Mouse (Mus musculus) intestine, postnatal 0 days (tissue): ENCODE data around the gene Slc22a28. TPM values are rescaled to one million over a fixed set of nuclear protein-coding genes. Genes with fewer than 3 reads are reported as not detected.
"Not testable (repeated sequence)": the region's sequence is repeated elsewhere in the genome, so short reads cannot be mapped to it uniquely, and the experiment has no call there.

Experiments used
- ATAC-seq: fragments of 200-750 bp; cut with Nextera tagmentation; 2 replicates; pipeline ENCODE4 v1.8.0; 2017; ENCODE audit warnings: mild to moderate bottlenecking, moderate TSS enrichment, moderate library complexity
- H3K27ac ChIP-seq: fragments of 300-500 bp; sonication (generic); 2 replicates; pipeline ENCODE4 v1.5.1; 2014; ENCODE audit warnings: mild to moderate bottlenecking, low read depth, low read length, moderate library complexity
- H3K27me3 ChIP-seq: fragments of 300-500 bp; sonication (generic); replicated peaks from 2 replicates; pipeline ENCODE4 v1.6.1; 2014; ENCODE audit warnings: low read length, mixed read lengths; ENCODE audit not compliant: control insufficient read depth, insufficient read depth
- H3K36me3 ChIP-seq: fragments of 300-500 bp; sonication (generic); 2 replicates; pipeline ENCODE4 v1.6.1; 2014; ENCODE audit warnings: mild to moderate bottlenecking, moderate library complexity; ENCODE audit not compliant: control insufficient read depth, insufficient read depth
- H3K4me1 ChIP-seq: fragments of 300-500 bp; sonication (generic); replicated peaks from 2 replicates; pipeline ENCODE4 v1.6.1; 2014; ENCODE audit warnings: antibody characterized with exemption, low read length, mixed read lengths; ENCODE audit not compliant: control insufficient read depth, insufficient read depth
- H3K4me2 ChIP-seq: fragments of 300-500 bp; sonication (generic); replicated peaks from 2 replicates; pipeline ENCODE4 v1.6.1; 2014; ENCODE audit warnings: low read depth, mild to moderate bottlenecking, moderate library complexity
- H3K4me3 ChIP-seq: fragments of 300-500 bp; sonication (generic); 2 replicates; pipeline ENCODE4 v1.5.1; 2014; ENCODE audit warnings: low read depth, low read length
- H3K9ac ChIP-seq: fragments of 300-500 bp; sonication (generic); 2 replicates; pipeline ENCODE4 v1.6.1; 2014; ENCODE audit warnings: mild to moderate bottlenecking, low read depth, low read length
- H3K9me3 ChIP-seq: fragments of 300-500 bp; sonication (generic); 2 replicates; pipeline ENCODE4 v1.6.1; 2016; ENCODE audit warnings: mixed run types; ENCODE audit not compliant: control insufficient read depth
- CTCF ChIP-seq: sonication (generic); IDR thresholded peaks from 2 replicates; pipeline ENCODE4 v1.5.1; 2016; ENCODE audit warnings: low read depth, mild to moderate bottlenecking, control low read depth, antibody characterized with exemption, moderate library complexity
- WGBS: fragments of 180-500 bp; shearing (Covaris S2); extraction: QIAGEN DNeasy Blood & Tissue Kit; methylation state at CpG from one replicate; pipeline ENCODE4 v1.1.7; 2014; 5-methylcytosine and 5-hydroxymethylcytosine counted together
- polyA plus RNA-seq: library from polyadenylated mRNA; unstranded; fragments of >200 nt; fragmentation: Nextera tagmentation; extraction: Ambion mirVana; gene quantifications from 2 replicates; pipeline ENCODE4 v1.2.1, GENCODE M21; 2015

Slc22a28 gene
- not detected in 2 replicates for polyA plus RNA-seq

DNA sequence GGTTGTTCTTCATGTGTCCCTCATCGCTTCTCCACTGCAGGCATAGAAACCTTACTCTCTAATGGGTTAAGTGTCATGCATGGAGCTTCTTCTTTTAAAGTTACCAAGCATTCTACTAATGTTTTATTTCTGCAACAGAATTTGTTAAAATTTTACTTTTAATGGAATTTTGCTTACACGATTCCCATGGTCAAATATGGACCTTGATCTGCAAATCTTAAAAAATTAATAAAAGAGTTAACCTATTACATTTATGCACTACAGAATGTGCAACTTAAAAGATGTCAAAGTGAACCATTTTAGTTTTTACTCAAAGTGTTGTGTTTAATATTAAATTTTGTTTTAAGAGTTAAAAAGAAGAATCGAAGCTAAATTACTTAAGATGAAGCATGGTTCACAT, at the start of gene Slc22a28:
TSS of gene Slc22a28 (minus strand) at position 102 of the 400 bp plus-strand sequence.
- not testable (repeated sequence) for H3K4me2 ChIP-seq, H3K27ac ChIP-seq, H3K4me1 ChIP-seq, H3K4me3 ChIP-seq, H3K36me3 ChIP-seq, H3K9ac ChIP-seq, H3K9me3 ChIP-seq, ATAC-seq, H3K27me3 ChIP-seq
- 89% methylated on average over 2 of the region's 3 CpGs for WGBS

DNA sequence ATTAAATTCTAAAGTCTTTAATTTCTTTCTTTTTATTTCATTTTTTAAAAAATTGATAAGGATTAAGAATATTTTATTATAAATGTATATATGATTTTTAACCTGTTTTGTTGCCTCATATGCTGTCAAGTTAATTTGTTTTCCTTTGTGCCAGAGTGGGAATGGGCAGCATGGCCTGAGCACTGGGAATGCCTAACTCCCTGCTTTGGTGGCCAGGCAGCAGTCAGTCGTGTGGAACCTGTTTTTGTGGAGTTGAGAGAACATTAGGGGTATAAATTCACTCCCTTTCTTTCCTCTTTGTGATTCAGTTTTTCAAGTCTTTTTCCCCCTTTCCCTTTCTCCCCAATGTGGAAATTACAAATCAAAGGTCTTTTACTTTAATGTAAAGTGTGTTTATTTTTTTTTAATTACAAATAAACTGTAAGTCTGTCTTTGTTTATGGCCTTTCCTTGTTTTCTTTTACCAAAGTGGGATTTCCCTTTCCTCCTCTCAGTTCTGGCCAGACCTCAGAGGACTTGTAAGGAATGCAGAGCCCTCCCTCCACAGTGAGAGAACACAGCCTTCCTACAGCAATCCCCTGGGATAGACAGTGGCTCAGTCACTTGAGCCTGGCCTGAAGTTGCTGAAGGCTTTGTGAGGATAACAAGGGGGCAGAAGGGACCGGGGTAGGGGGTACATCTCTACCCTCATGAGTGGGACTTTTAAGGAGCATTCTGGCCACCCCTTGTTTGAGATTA, 17.2 kb upstream of the Slc22a28 start:
- Histone ChIP-seq H3K4me3 (no peak overlapping the region), H3K27me3 (no peaks in the 10 kb centered on the region), H3K9ac (no peak overlapping the region), H3K4me2 (no peak overlapping the region), H3K9me3 (no peaks in the 10 kb centered on the region; the same call in 1 of the 2 replicates), H3K36me3 (no peaks in the 10 kb centered on the region), H3K4me1 (no peaks in the 10 kb centered on the region), H3K27ac (no peak overlapping the region)
- 59% methylated on average over 2 of the region's 2 CpGs for WGBS
- ATAC-seq: no peak
- no peak for TF ChIP-seq CTCF

DNA sequence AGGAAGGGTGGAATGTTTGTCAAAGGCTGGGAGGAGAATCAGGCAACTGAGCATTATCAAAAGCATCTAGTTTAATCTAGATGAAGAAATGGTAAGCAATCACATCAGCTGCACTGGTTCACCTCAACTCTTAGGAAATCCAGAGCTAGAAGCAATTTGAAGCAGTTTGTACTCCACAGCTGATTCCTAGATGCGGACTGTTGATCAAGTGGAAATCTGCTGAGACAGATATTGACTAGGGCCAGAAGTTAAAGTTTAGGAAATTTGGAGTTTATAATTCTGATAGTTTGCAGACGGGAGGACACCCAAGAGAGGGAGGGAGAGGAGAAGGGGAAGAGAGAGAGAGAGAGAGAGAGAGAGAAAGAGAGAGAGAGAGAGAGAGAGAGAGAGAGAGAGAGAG, 10.9 kb upstream of the Slc22a28 start:
- not testable (repeated sequence) for H3K27ac ChIP-seq, H3K9me3 ChIP-seq, H3K4me1 ChIP-seq, H3K27me3 ChIP-seq, H3K9ac ChIP-seq, H3K4me3 ChIP-seq, ATAC-seq, H3K36me3 ChIP-seq, H3K4me2 ChIP-seq
- WGBS: 79% methylated on average over 2 of the region's 2 CpGs

DNA sequence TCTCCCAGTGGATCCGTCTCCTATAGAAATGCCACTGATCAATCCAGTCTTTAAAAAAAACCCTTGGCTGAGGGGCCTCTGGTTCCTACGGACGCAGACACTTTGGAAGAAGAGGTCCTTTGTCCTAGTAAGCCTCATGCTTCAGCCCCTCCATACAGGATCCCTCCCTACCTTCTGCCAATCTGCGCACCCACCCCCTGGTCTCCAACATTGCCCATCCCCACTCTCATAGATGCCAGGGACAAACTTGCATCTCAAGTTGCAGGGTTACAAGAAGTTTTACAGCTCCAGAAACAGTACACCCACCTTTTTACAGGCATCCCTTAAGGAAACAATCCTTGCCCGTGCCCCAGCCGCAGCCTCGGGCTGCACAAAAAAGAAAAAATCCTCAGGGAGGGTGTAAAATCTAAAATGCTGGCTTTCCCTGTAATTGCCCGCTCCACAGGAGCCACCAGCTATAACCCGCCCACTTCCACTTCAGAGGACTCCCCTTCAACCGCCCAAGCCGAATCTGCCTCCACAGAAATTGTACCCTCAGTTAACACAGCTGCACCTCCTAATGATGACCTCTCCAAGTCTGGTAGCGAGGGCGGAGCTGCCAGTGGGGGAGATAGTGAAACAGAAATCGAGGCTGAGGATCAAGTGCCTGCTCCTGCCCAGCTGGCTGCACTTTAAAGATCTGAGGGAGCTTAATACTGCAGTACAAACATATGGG, 2.5 kb upstream of the Slc22a28 start:
- not testable (repeated sequence) for H3K27ac ChIP-seq, H3K4me1 ChIP-seq, ATAC-seq, H3K27me3 ChIP-seq, H3K36me3 ChIP-seq, H3K4me2 ChIP-seq, H3K9ac ChIP-seq, H3K9me3 ChIP-seq, H3K4me3 ChIP-seq
- 59% methylated on average over 14 of the region's 14 CpGs for WGBS

DNA sequence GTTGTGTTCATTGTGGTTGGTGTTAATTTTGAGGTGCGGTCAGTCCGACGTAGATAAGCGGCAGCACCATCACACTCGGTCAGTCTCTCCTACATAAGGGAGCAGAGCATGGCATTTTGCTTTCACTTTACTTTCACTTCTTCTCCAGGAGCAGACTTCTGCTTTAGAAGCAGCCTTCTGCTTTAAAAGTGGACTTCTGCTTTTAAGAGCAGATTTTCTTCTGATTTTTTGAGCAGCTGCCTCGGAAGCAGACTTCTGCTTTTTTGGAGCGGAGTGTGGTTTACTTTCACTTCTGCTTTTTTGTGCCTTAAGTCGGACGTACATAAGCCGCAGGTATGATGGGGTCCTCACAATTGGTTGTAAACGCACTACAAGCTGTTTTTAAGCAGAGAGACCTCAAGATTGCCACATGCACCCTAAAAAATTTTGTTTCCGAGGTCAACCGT, 111.9 kb downstream of the Slc22a28 start:
- no peak for ATAC-seq
- no peaks in the 10 kb centered on the region for H3K4me1 ChIP-seq
- no peaks in the 10 kb centered on the region for H3K27me3 ChIP-seq
- H3K4me3 ChIP-seq: no peak overlapping the region
- H3K36me3 ChIP-seq: no peaks in the 10 kb centered on the region
- TF ChIP-seq CTCF: no peak
- WGBS: 87% methylated on average over 13 of the region's 13 CpGs
- H3K4me2 ChIP-seq: no peak overlapping the region
- H3K27ac ChIP-seq: no peak overlapping the region
- H3K9me3 ChIP-seq: no peaks in the 10 kb centered on the region
- H3K9ac ChIP-seq: no peak overlapping the region

DNA sequence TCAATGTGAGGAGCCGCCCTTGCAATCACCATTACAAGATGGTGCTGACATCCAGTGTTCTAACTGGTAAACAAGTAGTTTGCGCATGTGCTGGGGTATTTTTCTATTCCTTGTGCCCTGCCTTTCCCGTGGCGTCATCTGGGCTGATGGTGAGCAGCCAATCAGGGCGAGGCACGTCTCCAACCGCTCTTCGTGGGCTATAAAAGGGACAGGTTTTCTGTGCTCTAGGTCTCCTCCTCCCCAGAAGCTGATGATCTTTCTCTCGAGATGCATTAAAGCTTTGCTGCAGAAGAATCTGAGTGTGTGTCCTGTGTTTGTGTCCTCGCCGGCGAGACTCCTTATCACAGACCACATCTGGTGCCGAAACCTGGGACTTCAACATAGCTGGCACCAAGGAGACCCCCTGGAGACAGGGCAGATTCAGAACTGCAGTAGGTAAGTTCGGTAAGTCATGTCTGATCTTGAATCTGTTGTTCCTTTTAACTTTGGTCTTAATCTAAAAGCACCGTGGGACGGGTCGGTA, 112.4 kb downstream of the Slc22a28 start:
- H3K9ac ChIP-seq, H3K4me2 ChIP-seq, H3K4me3 ChIP-seq, H3K4me1 ChIP-seq, H3K9me3 ChIP-seq, H3K27ac ChIP-seq, H3K27me3 ChIP-seq, H3K36me3 ChIP-seq, ATAC-seq: not testable (repeated sequence)
- 92% methylated on average over 17 of the region's 17 CpGs for WGBS

DNA sequence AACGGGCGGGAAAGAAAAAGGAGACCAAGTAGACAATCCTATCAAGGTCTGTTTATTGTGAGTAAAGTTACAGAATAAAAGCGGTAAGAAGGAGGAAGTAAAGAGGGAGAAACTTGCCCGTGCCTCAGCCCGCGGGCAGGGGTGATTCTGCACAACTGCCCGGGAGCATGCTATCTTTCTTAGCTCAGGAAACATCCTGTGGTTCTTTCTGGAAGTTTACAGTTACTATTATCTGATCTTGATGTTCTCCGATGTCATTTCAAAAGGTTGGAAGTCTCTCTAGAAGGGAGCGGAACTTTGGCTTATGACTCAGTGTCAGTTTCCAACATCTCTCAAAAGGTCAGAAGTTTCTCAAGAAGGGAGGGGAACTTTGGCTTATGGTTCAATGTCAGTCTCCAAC, 113.2 kb downstream of the Slc22a28 start:
- not testable (repeated sequence) for H3K4me1 ChIP-seq, H3K9ac ChIP-seq, H3K4me3 ChIP-seq, H3K9me3 ChIP-seq, H3K36me3 ChIP-seq, H3K27ac ChIP-seq, ATAC-seq, H3K4me2 ChIP-seq, H3K27me3 ChIP-seq
- WGBS: 91% methylated on average over 9 of the region's 9 CpGs
